Mouse (Mus musculus) olfactory bulb, adult 2 months (tissue): Measurements from ENCODE around the gene Relb.

Experiments
- CTCF ChIP-seq: fragments of 200-500 bp; IDR thresholded peaks from 2 replicates; pipeline ENCODE4 v1.5.1; 2012; ENCODE audit warnings: low read depth, mild to moderate bottlenecking, low read length, moderate library complexity; ENCODE audit not compliant: insufficient read depth
- POLR2A ChIP-seq: fragments of 200-500 bp; IDR thresholded peaks from 2 replicates; pipeline ENCODE4 v1.6.1; 2012; ENCODE audit warnings: mild to moderate bottlenecking, low read depth, low read length, moderate library complexity; ENCODE audit not compliant: insufficient read depth

- TF ChIP-seq CTCF = no peak
- no peak for TF ChIP-seq POLR2A
Observed at GRCm38 (mm10) chr7:19678901-19679300, 49.7 kb upstream of the Relb start.
